In genomic region chr9:15287846-15288245, GRCm38 (mm10) we compare ENCODE assay signal across 31 mouse cellular contexts. TPM values are rescaled to one million over a fixed set of nuclear protein-coding genes. Genes with fewer than 3 reads are reported as not detected.
DNase-seq lines count a peak whose midpoint lies in the region; ATAC-seq and TF ChIP-seq lines count a peak whose summit lies in the region.
"Had no signal": no experiment of that assay in that cellular context is flagged by ENCODE, and none has a peak within 500 bp of the region (broad histone marks: within the 10 kb centered on the region; RNA-seq: fewer than 3 reads in every experiment).

No protein-coding gene starts in this region.

- WGBS in intestine, postnatal 0 days: 59% methylated on average over 6 of the region's 6 CpGs
- 63% methylated on average over 6 of the region's 6 CpGs for WGBS in intestine, embryonic 16.5 days
- 30% methylated on average over 6 of the region's 6 CpGs for WGBS in liver, embryonic 14.5 days (ENCODE audit: insufficient replicate concordance)
- 42% methylated on average over 6 of the region's 6 CpGs for WGBS in liver, embryonic 12.5 days (ENCODE audit: insufficient replicate concordance)
- WGBS in liver, postnatal 0 days (ENCODE audit: insufficient replicate concordance): 54% methylated on average over 6 of the region's 6 CpGs
- 61% methylated on average over 6 of the region's 6 CpGs for WGBS in stomach, postnatal 0 days

- H3K9me3 ChIP-seq in intestine, postnatal 0 days (ENCODE audit: control insufficient read depth): no peaks in the 10 kb centered on the region
- no peaks in the 10 kb centered on the region for H3K9me3 ChIP-seq in intestine, embryonic 16.5 days (ENCODE audit: control insufficient read depth, low read length)
- no peaks in the 10 kb centered on the region for H3K9me3 ChIP-seq in liver, embryonic 14.5 days (ENCODE audit: control insufficient read depth, low read length)
- no peaks in the 10 kb centered on the region for H3K9me3 ChIP-seq in liver, embryonic 12.5 days (replicated peaks)
- H3K9me3 ChIP-seq in liver, postnatal 0 days (ENCODE audit: low read length): no peaks in the 10 kb centered on the region
- H3K9me3 ChIP-seq in stomach, postnatal 0 days (ENCODE audit: control insufficient read depth, low read length): no peaks in the 10 kb centered on the region
- H3K9me3 ChIP-seq: embryonic facial prominence, embryonic 10.5 days; embryonic facial prominence, embryonic 13.5 days; forebrain, embryonic 10.5 days; forebrain, embryonic 13.5 days; heart, embryonic 13.5 days had no signal

- H3K4me1 ChIP-seq in intestine, postnatal 0 days (replicated peaks; ENCODE audit: control insufficient read depth, insufficient read depth, low read length): no peaks in the 10 kb centered on the region
- H3K4me1 ChIP-seq in intestine, embryonic 16.5 days (ENCODE audit: control insufficient read depth, insufficient read depth, low read length): no peaks in the 10 kb centered on the region
- peaks cover 17 to 22% of the 10 kb centered on the region in 2 experiments for H3K4me1 ChIP-seq in liver, embryonic 14.5 days (replicated peaks; ENCODE audit: control insufficient read depth in 2 of 2, insufficient read depth in 2 of 2, low read length in 1 of 2)
- peaks cover 32% of the 10 kb centered on the region for H3K4me1 ChIP-seq in liver, embryonic 12.5 days
- peaks cover 6% of the 10 kb centered on the region; the same call in 1 of the 2 replicates for H3K4me1 ChIP-seq in liver, postnatal 0 days (ENCODE audit: insufficient read depth)
- no peaks in the 10 kb centered on the region for H3K4me1 ChIP-seq in stomach, postnatal 0 days (replicated peaks; ENCODE audit: control insufficient read depth, insufficient read depth)
- H3K4me1 ChIP-seq: embryonic facial prominence, embryonic 10.5 days; embryonic facial prominence, embryonic 13.5 days; forebrain, embryonic 10.5 days; forebrain, embryonic 13.5 days had no signal

- TF ChIP-seq EP300 in liver, embryonic 14.5 days (IDR thresholded peaks at IDR 0.05; ENCODE audit: low read depth): no peak
- TF ChIP-seq EP300 in liver, postnatal 0 days (IDR thresholded peaks at IDR 0.05; ENCODE audit: low read depth): no peak
- no peak for TF ChIP-seq EP300 in stomach, postnatal 0 days (optimal IDR thresholded peaks at IDR 0.05)

- H3K27ac ChIP-seq in intestine, postnatal 0 days (ENCODE audit: low read depth, low read length): no peak overlapping the region
- no peak overlapping the region for H3K27ac ChIP-seq in intestine, embryonic 16.5 days (ENCODE audit: low read length)
- H3K27ac ChIP-seq in liver, embryonic 14.5 days: no peak overlapping the region
- H3K27ac ChIP-seq in liver, embryonic 12.5 days: no peak overlapping the region
- H3K27ac ChIP-seq in liver, postnatal 0 days (ENCODE audit: low read depth): no peak overlapping the region
- no peak overlapping the region for H3K27ac ChIP-seq in stomach, postnatal 0 days (replicated peaks)
- H3K27ac ChIP-seq: embryonic facial prominence, embryonic 10.5 days; embryonic facial prominence, embryonic 13.5 days; forebrain, embryonic 10.5 days; forebrain, embryonic 13.5 days; heart, embryonic 13.5 days; hindbrain, embryonic 14.5 days; hindbrain, postnatal 0 days had no signal

- no peak overlapping the region for H3K9ac ChIP-seq in intestine, postnatal 0 days (ENCODE audit: low read depth, low read length)
- no peak overlapping the region for H3K9ac ChIP-seq in intestine, embryonic 16.5 days (ENCODE audit: low read depth, low read length)
- H3K9ac ChIP-seq in liver, embryonic 14.5 days (replicated peaks): no peak overlapping the region
- no peak overlapping the region for H3K9ac ChIP-seq in liver, embryonic 12.5 days
- no peak overlapping the region for H3K9ac ChIP-seq in liver, postnatal 0 days (replicated peaks)
- no peak overlapping the region for H3K9ac ChIP-seq in stomach, postnatal 0 days (ENCODE audit: low read length)
- H3K9ac ChIP-seq: embryonic facial prominence, embryonic 13.5 days; forebrain, embryonic 13.5 days; heart, embryonic 13.5 days; hindbrain, embryonic 14.5 days had no signal

- TF ChIP-seq CTCF in intestine, postnatal 0 days (IDR thresholded peaks at IDR 0.05; ENCODE audit: low read depth): peak; percentile 19; the same call in 1 of the 2 replicates
- TF ChIP-seq CTCF in liver, embryonic 14.5 days (IDR thresholded peaks at IDR 0.05; ENCODE audit: low read depth): peak; percentile 47
- TF ChIP-seq CTCF in liver, postnatal 0 days (IDR thresholded peaks at IDR 0.05; ENCODE audit: low read depth): peak; percentile 21; the same call in 1 of the 2 replicates
- TF ChIP-seq CTCF in stomach, postnatal 0 days (IDR thresholded peaks at IDR 0.05; ENCODE audit: low read depth): peak; percentile 37; the same call in 1 of the 2 replicates

- no peak overlapping the region for H3K4me2 ChIP-seq in intestine, postnatal 0 days (replicated peaks; ENCODE audit: low read depth)
- H3K4me2 ChIP-seq in intestine, embryonic 16.5 days (ENCODE audit: low read depth, low read length): no peak overlapping the region
- H3K4me2 ChIP-seq in liver, embryonic 14.5 days (ENCODE audit: low read depth): no peak overlapping the region
- H3K4me2 ChIP-seq in liver, embryonic 12.5 days: no peak overlapping the region
- H3K4me2 ChIP-seq in liver, postnatal 0 days (ENCODE audit: low read depth, low read length): no peak overlapping the region
- no peak overlapping the region for H3K4me2 ChIP-seq in stomach, postnatal 0 days (replicated peaks; ENCODE audit: low read depth)
- H3K4me2 ChIP-seq: embryonic facial prominence, embryonic 13.5 days; forebrain, embryonic 13.5 days; heart, embryonic 13.5 days; hindbrain, embryonic 14.5 days had no signal

- no peak for ATAC-seq in intestine, postnatal 0 days
- no peak for ATAC-seq in intestine, embryonic 16.5 days
- ATAC-seq in liver, embryonic 14.5 days (ENCODE audit: insufficient read depth): no peak
- ATAC-seq in liver, embryonic 12.5 days: no peak
- ATAC-seq in liver, postnatal 0 days: no peak
- ATAC-seq in stomach, postnatal 0 days (ENCODE audit: low FRiP score, low TSS enrichment): no peak
- ATAC-seq: activated CD4-positive, CD25-positive, alpha-beta regulatory T cell, adult 4 months; forebrain, embryonic 13.5 days; forebrain, embryonic 16.5 days; hindbrain, postnatal 0 days; inflammation-experienced regulatory T-cells, adult 6 months had no signal

- no peaks in the 10 kb centered on the region for H3K27me3 ChIP-seq in intestine, postnatal 0 days (replicated peaks; ENCODE audit: control insufficient read depth, insufficient read depth, low read length)
- H3K27me3 ChIP-seq in intestine, embryonic 16.5 days (replicated peaks; ENCODE audit: control insufficient read depth, insufficient read depth, low read length): no peaks in the 10 kb centered on the region
- H3K27me3 ChIP-seq in liver, embryonic 14.5 days (ENCODE audit: control insufficient read depth, insufficient read depth, low read length): no peaks in the 10 kb centered on the region
- no peaks in the 10 kb centered on the region for H3K27me3 ChIP-seq in liver, embryonic 12.5 days (replicated peaks)
- H3K27me3 ChIP-seq in liver, postnatal 0 days (ENCODE audit: insufficient read depth, low read length): no peaks in the 10 kb centered on the region
- H3K27me3 ChIP-seq in stomach, postnatal 0 days (ENCODE audit: control insufficient read depth, insufficient read depth, low read length): no peaks in the 10 kb centered on the region
- H3K27me3 ChIP-seq: CH12.LX; embryonic facial prominence, embryonic 13.5 days; forebrain, embryonic 13.5 days; heart, embryonic 13.5 days had no signal

- H3K36me3 ChIP-seq in intestine, postnatal 0 days (ENCODE audit: control insufficient read depth, insufficient read depth): peaks cover 16% of the 10 kb centered on the region
- H3K36me3 ChIP-seq in intestine, embryonic 16.5 days (ENCODE audit: control insufficient read depth, insufficient read depth, low read length): no peaks in the 10 kb centered on the region
- no peaks in the 10 kb centered on the region for H3K36me3 ChIP-seq in liver, embryonic 14.5 days (replicated peaks; ENCODE audit: control insufficient read depth, insufficient read depth, low read depth)
- H3K36me3 ChIP-seq in liver, embryonic 12.5 days: peaks cover 4% of the 10 kb centered on the region; the same call in 1 of the 2 replicates
- H3K36me3 ChIP-seq in liver, postnatal 0 days (replicated peaks; ENCODE audit: insufficient read depth, low read length): peaks cover 15% of the 10 kb centered on the region; the same call in 1 of the 2 replicates
- H3K36me3 ChIP-seq in stomach, postnatal 0 days (ENCODE audit: control insufficient read depth, insufficient read depth, low read length): 0 out of 2 replicates have a peak, but pooled peaks cover 2% of the 10 kb centered on the region
- H3K36me3 ChIP-seq: forebrain, embryonic 10.5 days had no signal

- H3K4me3 ChIP-seq in intestine, postnatal 0 days (ENCODE audit: low read depth, low read length): no peak overlapping the region
- no peak overlapping the region for H3K4me3 ChIP-seq in intestine, embryonic 16.5 days (ENCODE audit: low read length)
- H3K4me3 ChIP-seq in liver, embryonic 14.5 days (ENCODE audit: insufficient read depth in 1 of 2, low read depth in 2 of 2, low read length in 2 of 2): no peak overlapping the region
- no peak overlapping the region for H3K4me3 ChIP-seq in liver, embryonic 12.5 days
- H3K4me3 ChIP-seq in liver, postnatal 0 days (ENCODE audit: low read depth, low read length): no peak overlapping the region
- H3K4me3 ChIP-seq in stomach, postnatal 0 days (ENCODE audit: low read depth, low read length): no peak overlapping the region
- H3K4me3 ChIP-seq: embryonic facial prominence, embryonic 10.5 days; embryonic facial prominence, embryonic 13.5 days; erythroblast, embryonic 14.5 days; forebrain, embryonic 10.5 days; forebrain, embryonic 13.5 days; heart, embryonic 13.5 days had no signal

- DNase-seq in liver, embryonic 14.5 days (ENCODE audit: low read depth in 3 of 3, low spot score in 3 of 3): no peak
- DNase-seq in liver, postnatal 0 days: no peak
- no peak for DNase-seq in stomach, postnatal 0 days (ENCODE audit: low spot score)
- DNase-seq in gastrocnemius, postnatal 25 days: no peak
- DNase-seq in spleen, postnatal 10 days (ENCODE audit: low spot score in 2 of 2): no peak
- DNase-seq: adrenal gland, postnatal 10 days; B cell, adult 2 months; cerebellum, adult 11 months; cerebellum, adult 2 months; cerebellum, postnatal 10 days; cerebellum, postnatal 36 days; embryo, embryonic 11 days; gastrocnemius, postnatal 10 days; heart, adult 18-20 months; heart, postnatal 14 days; heart, postnatal 4 days had no signal

RNA-seq across cellular contexts. Expression of gene Med17, which starts 8.1 kb away (rescaled TPM):
- 18.1 and 20.4 TPM in 2 replicates for polyA plus RNA-seq in intestine, postnatal 0 days (2015; fragmentation: Nextera tagmentation; extraction: Ambion mirVana)
- 26.6 and 27.4 TPM in 2 replicates for polyA plus RNA-seq in intestine, embryonic 16.5 days (2015; fragmentation: Nextera tagmentation; extraction: Ambion mirVana)
- polyA plus RNA-seq in liver, embryonic 14.5 days (2012; rRNA removed): 9.6 and 15.0 TPM in 2 replicates
- 15.8 and 17.2 TPM in 2 replicates for polyA plus RNA-seq in liver, embryonic 14.5 days (2014; fragmentation: Nextera tagmentation; extraction: Ambion mirVana)
- 28.0 and 29.2 TPM in 2 replicates for polyA plus RNA-seq in liver, embryonic 12.5 days (2016; fragmentation: Nextera tagmentation; extraction: Ambion mirVana)
- 12.3 and 13.6 TPM in 2 replicates for polyA plus RNA-seq in liver, postnatal 0 days (2015; fragmentation: Nextera tagmentation; extraction: Ambion mirVana)
- 18.5 and 20.0 TPM in 2 replicates for polyA plus RNA-seq in stomach, postnatal 0 days (2015; fragmentation: Nextera tagmentation; extraction: Ambion mirVana)
- 1 to 10 TPM; 8.1 to 9.4 TPM for total RNA-seq in gastrocnemius, postnatal 25 days (2021)

RNA-seq across cellular contexts. Expression of gene Taf1d, which starts 18.2 kb away (rescaled TPM):
- 41.5 and 43.0 TPM in 2 replicates for polyA plus RNA-seq in intestine, postnatal 0 days (2015; fragmentation: Nextera tagmentation; extraction: Ambion mirVana)
- polyA plus RNA-seq in intestine, embryonic 16.5 days (2015; fragmentation: Nextera tagmentation; extraction: Ambion mirVana): 53.0 and 56.9 TPM in 2 replicates
- polyA plus RNA-seq in liver, embryonic 14.5 days (2012; rRNA removed): 33.8 and 57.4 TPM in 2 replicates
- polyA plus RNA-seq in liver, embryonic 14.5 days (2014; fragmentation: Nextera tagmentation; extraction: Ambion mirVana): 29.6 TPM in 2 replicates
- 63.5 and 64.6 TPM in 2 replicates for polyA plus RNA-seq in liver, embryonic 12.5 days (2016; fragmentation: Nextera tagmentation; extraction: Ambion mirVana)
- polyA plus RNA-seq in liver, postnatal 0 days (2015; fragmentation: Nextera tagmentation; extraction: Ambion mirVana): 30.5 and 31.1 TPM in 2 replicates
- 39.1 and 41.1 TPM in 2 replicates for polyA plus RNA-seq in stomach, postnatal 0 days (2015; fragmentation: Nextera tagmentation; extraction: Ambion mirVana)
- total RNA-seq in gastrocnemius, postnatal 25 days (2021): 10 to 100 TPM; 65.4 to 80.6 TPM

RNA-seq across cellular contexts. Expression of gene 4931406C07Rik, which starts 18.4 kb away (rescaled TPM):
- polyA plus RNA-seq in intestine, postnatal 0 days (2015; fragmentation: Nextera tagmentation; extraction: Ambion mirVana): 15.4 and 19.1 TPM in 2 replicates
- polyA plus RNA-seq in intestine, embryonic 16.5 days (2015; fragmentation: Nextera tagmentation; extraction: Ambion mirVana): 8.5 and 9.3 TPM in 2 replicates
- polyA plus RNA-seq in liver, embryonic 14.5 days (2012; rRNA removed): 4.0 and 5.9 TPM in 2 replicates
- 2.3 and 2.7 TPM in 2 replicates for polyA plus RNA-seq in liver, embryonic 14.5 days (2014; fragmentation: Nextera tagmentation; extraction: Ambion mirVana)
- polyA plus RNA-seq in liver, embryonic 12.5 days (2016; fragmentation: Nextera tagmentation; extraction: Ambion mirVana): 3.8 TPM in 2 replicates
- 26.4 and 27.6 TPM in 2 replicates for polyA plus RNA-seq in liver, postnatal 0 days (2015; fragmentation: Nextera tagmentation; extraction: Ambion mirVana)
- 6.6 and 6.7 TPM in 2 replicates for polyA plus RNA-seq in stomach, postnatal 0 days (2015; fragmentation: Nextera tagmentation; extraction: Ambion mirVana)
- total RNA-seq in gastrocnemius, postnatal 25 days (2021): 1 to 10 TPM; 2.5 to 7.3 TPM

RNA-seq across cellular contexts. Expression of gene Vstm5, which starts 49.0 kb away (rescaled TPM):
- 4.4 TPM in 2 replicates for polyA plus RNA-seq in intestine, postnatal 0 days (2015; fragmentation: Nextera tagmentation; extraction: Ambion mirVana)
- polyA plus RNA-seq in intestine, embryonic 16.5 days (2015; fragmentation: Nextera tagmentation; extraction: Ambion mirVana): 7.7 and 9.2 TPM in 2 replicates
- polyA plus RNA-seq in liver, embryonic 14.5 days (2012; rRNA removed): 0.22 and 0.27 TPM in 2 replicates
- polyA plus RNA-seq in liver, embryonic 14.5 days (2014; fragmentation: Nextera tagmentation; extraction: Ambion mirVana): 0.06 and 0.29 TPM in 2 replicates
- polyA plus RNA-seq in liver, embryonic 12.5 days (2016; fragmentation: Nextera tagmentation; extraction: Ambion mirVana): 0.48 and 0.58 TPM in 2 replicates
- 0.22 and 0.39 TPM in 2 replicates for polyA plus RNA-seq in liver, postnatal 0 days (2015; fragmentation: Nextera tagmentation; extraction: Ambion mirVana)
- 19.5 and 20.4 TPM in 2 replicates for polyA plus RNA-seq in stomach, postnatal 0 days (2015; fragmentation: Nextera tagmentation; extraction: Ambion mirVana)
- not detected for total RNA-seq in gastrocnemius, postnatal 25 days (2021)
- total RNA-seq: CH12.LX had no signal
- polyA plus RNA-seq: activated CD4-positive, CD25-positive, alpha-beta regulatory T cell, adult 4 months; erythroblast, embryonic 14.5 days; inflammation-experienced regulatory T-cells, adult 6 months had no signal
